Mouse (Mus musculus): ENCODE results near the gene Tspan5.

DNA sequence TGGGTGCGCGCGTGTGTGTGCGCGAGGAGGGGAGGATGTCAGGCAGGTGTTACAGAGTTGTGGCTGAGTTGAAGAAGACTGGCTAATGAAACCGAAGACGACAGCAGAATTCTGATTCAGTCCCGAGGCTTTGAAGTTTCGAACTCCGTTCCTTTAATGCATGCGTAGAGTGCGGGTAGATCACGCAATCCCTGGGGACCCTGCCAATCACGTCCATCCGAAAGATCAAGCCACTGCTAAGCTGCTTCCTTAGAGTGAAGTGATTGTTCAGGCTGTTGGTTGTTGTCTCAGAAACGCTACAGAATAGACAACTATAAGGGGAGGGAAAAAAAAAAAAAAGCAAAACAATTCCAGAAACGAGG, 46.5 kb downstream of the Tspan5 start:
- TF ChIP-seq GATA1 (IDR thresholded peaks at IDR 0.05; ENCODE audit: borderline replicate concordance, low read length) (no peak), FLI1 (IDR thresholded peaks at IDR 0.05; ENCODE audit: low read length) (no peak)

Data from megakaryocyte, embryonic 14.5 days (primary cell).